Mouse (Mus musculus): ENCODE measurements around the gene Stx11. TPM values are rescaled to one million over a fixed set of nuclear protein-coding genes. Genes with fewer than 3 reads are reported as not detected.

Stx11 gene
- total RNA-seq (2021): 1 to 10 TPM in 1 of 2 experiments, under 1 TPM in 1; 0.32 to 1.2 TPM

GRCm38 (mm10) chr10:12964151-12965075, at the start of gene Stx11:
Gene Stx11 (minus strand): TSS chr10:12964298.
- intact Hi-C loops (cut with DNase I): no loop called here
- peak in 1 of 2 experiments; percentile 69 for DNase-seq (ENCODE audit: extremely low spot score in 1 of 2, low spot score in 2 of 2)

DNA sequence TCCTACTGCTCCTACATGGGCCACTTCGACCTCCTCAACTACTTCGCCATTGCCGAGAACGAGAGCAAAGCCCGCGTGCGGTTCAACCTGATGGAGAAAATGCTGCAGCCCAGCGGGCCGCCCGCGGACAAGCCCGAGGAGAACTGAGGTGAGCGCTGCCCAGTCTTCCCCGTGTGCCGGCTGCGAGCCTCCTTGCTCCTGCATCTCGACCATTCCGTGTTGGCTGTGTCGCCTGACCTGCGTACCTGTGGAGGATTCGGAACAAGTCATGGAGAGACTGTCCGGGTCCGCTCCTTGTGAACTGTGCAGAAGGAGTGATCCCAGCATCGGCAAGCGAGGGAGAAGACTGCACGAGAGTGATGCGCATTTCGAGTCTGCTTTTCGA, 44.6 kb upstream of the Stx11 start:
- DNase-seq (ENCODE audit: extremely low spot score in 1 of 2, low spot score in 2 of 2): peak in 1 of 2 experiments; percentile 13
- intact Hi-C loops (cut with DNase I): no loop called here

GRCm38 (mm10) chr10:13007876-13008736, 44.0 kb upstream of the Stx11 start:
- intact Hi-C loops (cut with DNase I): no loop called here
- peak; percentile 95 to 97 for DNase-seq (ENCODE audit: extremely low spot score in 1 of 2, low spot score in 2 of 2)

- intact Hi-C loops (cut with DNase I): no loop called here
These were observed 40.9 kb upstream of the Stx11 start, which contains the start of gene Sf3b5 for GRCm38 (mm10) chr10:13005043-13005442. Gene Sf3b5 (plus strand): TSS chr10:13005343.

GRCm38 (mm10) chr10:12996736-12997477, 32.8 kb upstream of the Stx11 start:
- DNase-seq (ENCODE audit: extremely low spot score in 1 of 2, low spot score in 2 of 2): peak; percentile 74 to 83
- intact Hi-C loops (cut with DNase I): loop anchor here (10.0 kb wide), 1 partner anchor 302 kb away; no protein-coding TSS in a partner anchor

More at GRCm38 (mm10) chr10:13005043-13005442, 40.9 kb upstream of the Stx11 start, which contains the start of gene Sf3b5:
- DNase-seq (ENCODE audit: extremely low spot score in 1 of 2, low spot score in 2 of 2): no peak

DNA sequence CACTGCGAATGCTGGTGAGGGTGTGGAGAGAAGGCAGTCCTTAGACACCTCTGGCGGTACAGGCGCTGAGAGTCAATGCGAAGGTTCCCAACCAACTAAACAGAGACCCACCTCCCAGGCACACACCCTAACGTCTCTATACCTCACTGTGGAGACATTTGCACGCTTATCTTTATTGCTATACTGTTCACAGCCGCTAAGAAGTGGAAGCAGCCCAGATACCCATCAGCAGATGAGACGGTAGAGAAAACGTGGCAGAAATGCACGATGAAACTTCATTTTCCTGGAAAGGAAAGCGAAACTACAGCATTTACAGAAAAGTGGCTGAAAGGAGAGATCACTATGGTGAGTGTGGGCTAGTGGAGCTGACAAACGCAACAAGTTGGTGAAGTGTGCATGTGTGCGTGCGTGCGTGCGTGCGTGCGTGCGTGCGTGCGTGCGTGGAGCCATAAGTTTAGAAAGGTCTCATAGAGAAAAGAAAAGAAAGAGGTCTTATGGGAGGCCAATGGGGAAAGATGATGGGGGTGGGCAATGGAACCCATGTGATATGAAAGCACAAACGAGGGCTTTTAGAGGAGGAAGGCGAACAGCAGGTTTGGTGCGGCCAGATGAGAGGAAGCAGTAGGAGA, 29.4 kb upstream of the Stx11 start:
- intact Hi-C loops (cut with DNase I): loop anchor here (10.0 kb wide), 1 partner anchor 299 kb away; no protein-coding TSS in a partner anchor

GRCm38 (mm10) chr10:12991953-12992352, 27.9 kb upstream of the Stx11 start:
- intact Hi-C loops (cut with DNase I): loop anchor here (10.0 kb wide), 1 partner anchor 297 kb away; no protein-coding TSS in a partner anchor
- DNase-seq (ENCODE audit: extremely low spot score in 1 of 2, low spot score in 2 of 2): no peak

More for the DNA sequence above, 29.4 kb upstream of the Stx11 start:
- DNase-seq (ENCODE audit: extremely low spot score in 1 of 2, low spot score in 2 of 2): no peak

DNA sequence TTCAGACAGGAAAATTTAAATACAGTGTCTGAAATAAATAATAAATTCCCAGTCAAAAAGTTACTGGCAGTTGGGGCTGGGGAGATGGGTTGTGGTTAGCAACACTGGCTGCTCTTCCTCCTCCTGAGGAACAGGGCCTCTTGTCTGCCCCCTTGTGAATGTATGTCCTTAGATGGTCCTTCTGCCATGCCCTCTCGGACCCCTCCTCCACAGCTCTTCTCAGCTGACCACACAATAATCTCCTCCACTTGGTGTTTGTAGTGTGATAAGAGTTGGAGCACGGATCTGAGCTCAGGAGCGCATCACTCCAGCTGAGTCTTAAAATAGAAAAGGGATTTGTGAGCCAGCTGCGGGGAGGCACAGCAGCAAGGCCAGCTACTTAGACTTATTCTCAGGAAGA, 22.8 kb upstream of the Stx11 start:
- intact Hi-C loops (cut with DNase I): loop anchor here (5.0 kb wide), 1 partner anchor 65 kb away; no protein-coding TSS in a partner anchor
- DNase-seq (ENCODE audit: extremely low spot score in 1 of 2, low spot score in 2 of 2): no peak

GRCm38 (mm10) chr10:12986485-12986884, 22.4 kb upstream of the Stx11 start:
- intact Hi-C loops (cut with DNase I): loop anchor here (5.0 kb wide), 1 partner anchor 64 kb away; no protein-coding TSS in a partner anchor
- DNase-seq (ENCODE audit: extremely low spot score in 1 of 2, low spot score in 2 of 2): no peak

GRCm38 (mm10) chr10:12985028-12985427, 20.9 kb upstream of the Stx11 start:
- no peak for DNase-seq (ENCODE audit: extremely low spot score in 1 of 2, low spot score in 2 of 2)
- intact Hi-C loops (cut with DNase I): loop anchor here (5.0 kb wide), 1 partner anchor 63 kb away; no protein-coding TSS in a partner anchor

DNA sequence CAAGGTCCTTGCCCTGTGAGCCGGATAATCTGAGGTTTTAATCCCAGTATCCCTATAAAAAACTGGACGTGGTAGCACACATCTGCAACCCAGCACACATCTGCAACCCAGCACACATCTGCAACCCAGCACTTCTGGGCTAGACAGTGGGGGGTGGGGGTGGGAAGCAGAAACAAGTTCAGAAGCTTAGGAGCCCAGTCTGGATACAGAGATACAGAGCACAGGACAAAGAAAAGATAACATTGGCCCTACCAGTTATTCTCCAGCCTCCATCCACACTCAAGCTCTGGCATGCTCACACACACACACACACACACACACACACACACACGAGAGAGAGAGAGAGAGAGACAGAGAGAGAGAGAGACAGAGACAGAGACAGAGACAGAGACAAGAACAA, 19.4 kb upstream of the Stx11 start:
- intact Hi-C loops (cut with DNase I): no loop called here
- DNase-seq (ENCODE audit: extremely low spot score in 1 of 2, low spot score in 2 of 2): no peak

DNA sequence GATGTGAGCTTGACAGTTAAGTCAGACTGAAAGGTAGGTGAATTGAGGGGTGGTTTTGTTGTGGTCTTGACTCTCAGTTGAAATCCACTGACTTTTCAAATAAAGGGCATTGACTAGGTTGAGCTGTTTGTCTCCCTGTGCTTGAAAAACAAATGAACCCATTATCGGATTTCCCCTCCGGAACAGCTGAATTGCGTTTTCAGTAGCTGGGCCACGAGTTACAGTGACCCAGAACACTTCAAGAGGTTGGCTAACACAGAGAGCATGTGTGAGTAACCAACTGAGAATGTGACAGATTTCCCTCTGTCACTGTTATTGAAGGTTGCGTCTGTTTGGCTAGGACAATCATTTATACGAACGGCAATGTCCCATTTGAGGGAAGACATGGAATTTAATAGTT, 17.0 kb upstream of the Stx11 start:
- intact Hi-C loops (cut with DNase I): no loop called here
- DNase-seq (ENCODE audit: extremely low spot score in 1 of 2, low spot score in 2 of 2): no peak

- DNase-seq (ENCODE audit: extremely low spot score in 1 of 2, low spot score in 2 of 2): no peak
- intact Hi-C loops (cut with DNase I): no loop called here
These were observed 13.7 kb upstream of the Stx11 start for GRCm38 (mm10) chr10:12977787-12978212.

- no peak for DNase-seq (ENCODE audit: extremely low spot score in 1 of 2, low spot score in 2 of 2)
- intact Hi-C loops (cut with DNase I): no loop called here
These were observed 12.5 kb upstream of the Stx11 start for GRCm38 (mm10) chr10:12976552-12976951.

- DNase-seq (ENCODE audit: extremely low spot score in 1 of 2, low spot score in 2 of 2): no peak
- intact Hi-C loops (cut with DNase I): no loop called here
These were observed 11.9 kb upstream of the Stx11 start for GRCm38 (mm10) chr10:12975957-12976356.

DNA sequence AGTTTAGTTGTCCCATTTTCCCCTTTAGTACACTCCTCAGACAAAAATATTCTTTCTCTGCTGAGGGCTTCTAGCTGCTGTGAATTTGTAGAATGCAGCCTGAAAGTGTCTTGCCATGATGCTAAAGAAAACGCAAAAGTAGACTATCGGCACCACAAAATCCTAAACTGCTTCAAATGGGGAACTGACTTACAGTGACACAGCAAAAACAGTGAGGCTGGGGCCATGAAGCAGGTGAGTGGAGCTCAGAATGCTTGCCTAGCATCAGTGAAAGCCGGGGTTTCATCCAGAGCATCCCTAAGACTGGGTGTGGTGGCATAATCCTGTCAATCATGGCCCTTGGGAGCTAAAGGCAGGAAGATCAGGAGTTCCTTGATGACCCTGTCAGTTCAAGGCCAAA, 11.4 kb upstream of the Stx11 start:
- no peak for DNase-seq (ENCODE audit: extremely low spot score in 1 of 2, low spot score in 2 of 2)
- intact Hi-C loops (cut with DNase I): no loop called here

GRCm38 (mm10) chr10:12974572-12974971, 10.5 kb upstream of the Stx11 start:
- intact Hi-C loops (cut with DNase I): no loop called here
- DNase-seq (ENCODE audit: extremely low spot score in 1 of 2, low spot score in 2 of 2): no peak

DNA sequence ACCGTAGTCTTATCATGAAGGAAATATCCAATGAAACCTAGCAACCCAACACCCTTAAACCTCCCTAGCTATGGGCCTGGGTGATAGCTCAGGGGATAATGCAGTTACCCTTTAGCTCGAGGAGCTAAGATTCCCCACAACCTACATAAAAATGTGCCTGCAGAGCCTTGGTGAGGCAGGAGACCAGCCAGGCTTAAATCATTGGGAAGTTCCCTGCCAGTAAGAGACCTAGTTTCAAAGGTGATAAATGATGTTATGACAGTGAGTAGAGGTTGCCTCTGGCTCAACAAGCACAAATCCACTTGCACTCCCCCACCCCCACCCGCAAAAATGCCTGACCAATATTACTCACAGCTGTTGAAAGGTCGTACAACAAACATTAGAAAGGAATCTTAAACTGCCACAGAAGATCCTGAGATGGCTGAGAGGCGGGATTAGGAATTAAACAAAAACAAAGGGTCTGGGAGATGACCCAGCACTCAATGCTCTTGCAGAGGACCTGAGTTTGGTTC, 1.6 kb upstream of the Stx11 start:
- intact Hi-C loops (cut with DNase I): no loop called here

More for the DNA sequence above, 1.6 kb upstream of the Stx11 start:
- DNase-seq (ENCODE audit: extremely low spot score in 1 of 2, low spot score in 2 of 2): no peak

Data from left cerebral cortex, postnatal 10 days (tissue).